Mouse (Mus musculus): ENCODE measurements around the gene Kcne1. TPM values are rescaled to one million over a fixed set of nuclear protein-coding genes. Genes with fewer than 3 reads are reported as not detected.
A peak's percentile ranks its signal among the peaks of the same experiment; 100 is the strongest.

The Kcne1 gene
- polyA plus RNA-seq, 1 experiment from 2014 or later = 0.27 TPM

DNA sequence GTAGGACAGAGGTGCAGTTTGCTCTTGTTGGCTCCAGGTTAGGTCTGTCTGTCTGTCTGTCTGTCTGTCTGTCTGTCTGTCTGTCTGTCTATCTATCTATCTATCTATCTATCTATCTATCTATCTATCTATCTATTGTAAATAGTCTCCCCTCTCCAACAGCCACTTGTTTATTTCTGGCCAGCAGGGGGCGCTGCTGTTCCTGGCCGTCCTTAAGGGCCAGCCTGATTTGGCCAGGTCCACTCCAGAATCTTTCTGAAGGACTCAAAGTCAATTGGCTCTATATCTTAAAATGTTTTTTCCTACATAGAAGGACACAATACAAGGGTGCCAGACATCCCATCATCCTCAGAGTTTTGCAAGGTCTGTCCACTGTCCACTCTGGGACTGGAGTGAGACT, 25.8 kb upstream of the Kcne1 start:
- no peak overlapping the region for H3K27ac ChIP-seq (replicated peaks)
- no peaks in the 10 kb centered on the region for H3K9me3 ChIP-seq
- no peak for ATAC-seq (ENCODE audit: low FRiP score, low read depth)
- H3K4me3 ChIP-seq = no peak overlapping the region
- peaks cover 10% of the 10 kb centered on the region for H3K4me1 ChIP-seq (replicated peaks)
- no peak overlapping the region for H3K9ac ChIP-seq
- H3K27me3 ChIP-seq = no peaks in the 10 kb centered on the region
- H3K4me2 ChIP-seq = no peak overlapping the region
- 3% methylated on average over 2 of the region's 2 CpGs for WGBS
- no peaks in the 10 kb centered on the region for H3K36me3 ChIP-seq

DNA sequence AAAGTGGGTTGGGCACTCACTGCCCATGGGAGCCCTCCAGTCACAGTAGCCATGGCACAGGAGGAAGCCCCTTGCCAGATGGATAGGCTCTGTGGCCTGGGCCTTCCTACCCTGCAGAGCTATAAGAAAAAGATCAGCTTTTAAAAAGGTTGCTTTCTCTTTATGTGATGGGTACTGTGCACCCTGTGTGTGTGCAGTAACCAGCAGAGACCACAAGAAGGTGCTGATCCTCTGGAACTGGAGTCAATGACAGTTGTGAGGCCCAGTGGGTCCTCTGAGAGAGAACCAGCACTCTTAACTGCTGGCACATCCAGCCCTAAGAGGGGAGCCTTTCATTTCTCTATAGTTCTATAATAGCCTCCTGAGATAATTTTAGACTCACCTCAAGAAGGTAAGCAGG, 24.1 kb upstream of the Kcne1 start:
- Histone ChIP-seq H3K27ac (replicated peaks) (no peak overlapping the region), H3K9ac (no peak overlapping the region), H3K27me3 (no peaks in the 10 kb centered on the region), H3K4me3 (no peak overlapping the region), H3K4me1 (replicated peaks) (peaks cover 10% of the 10 kb centered on the region), H3K4me2 (no peak overlapping the region), H3K9me3 (no peaks in the 10 kb centered on the region), H3K36me3 (no peaks in the 10 kb centered on the region)
- ATAC-seq (ENCODE audit: low FRiP score, low read depth) = no peak

DNA sequence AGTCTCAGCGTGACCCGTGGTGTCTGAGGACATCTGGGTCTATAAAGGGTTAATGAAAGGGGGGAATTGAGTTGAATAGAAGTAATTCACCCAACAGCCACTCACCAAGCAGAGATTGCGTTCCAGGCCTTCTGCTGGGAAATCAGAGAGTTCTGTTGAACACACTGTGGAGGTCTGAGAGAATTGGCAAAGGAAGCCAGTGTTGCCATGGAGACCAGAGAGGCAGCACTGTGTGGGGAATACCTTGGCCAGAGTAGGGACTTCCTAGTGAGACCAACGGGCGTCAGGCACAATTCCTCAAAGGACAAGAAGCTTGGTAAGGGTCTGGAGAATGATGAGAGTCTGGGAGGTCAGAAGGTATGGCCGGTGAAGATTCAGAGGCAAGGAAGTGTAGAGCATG, 23.2 kb upstream of the Kcne1 start:
- Histone ChIP-seq H3K27me3 (no peaks in the 10 kb centered on the region), H3K9me3 (no peaks in the 10 kb centered on the region), H3K4me1 (replicated peaks) (peaks cover 10% of the 10 kb centered on the region), H3K4me3 (no peak overlapping the region), H3K27ac (replicated peaks) (no peak overlapping the region), H3K9ac (no peak overlapping the region), H3K36me3 (no peaks in the 10 kb centered on the region), H3K4me2 (no peak overlapping the region)
- peak; percentile 69; the same call in 1 of the 2 replicates for ATAC-seq (ENCODE audit: low FRiP score, low read depth)
- WGBS = 37% methylated on average over 6 of the region's 6 CpGs

DNA sequence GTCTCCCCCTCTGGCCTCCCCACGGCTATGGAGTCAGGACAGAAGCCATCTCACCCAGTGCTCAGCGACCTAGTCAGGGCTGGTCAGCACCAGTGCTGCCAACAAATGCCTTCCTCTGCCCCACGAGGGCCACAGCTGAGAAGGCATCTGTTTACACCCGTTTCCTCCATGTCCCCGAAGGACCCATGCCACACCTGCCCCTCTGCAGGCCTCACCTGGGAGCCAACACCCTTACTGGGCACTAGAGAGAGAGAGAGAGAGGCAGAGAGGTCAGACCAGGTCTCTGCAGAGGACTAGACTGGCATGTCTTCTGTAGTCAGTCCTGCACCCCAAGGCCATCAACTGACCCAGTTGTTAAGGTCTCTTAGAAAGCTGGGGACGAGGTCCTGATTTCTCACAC, 21.8 kb upstream of the Kcne1 start:
- Histone ChIP-seq H3K9ac (no peak overlapping the region), H3K36me3 (no peaks in the 10 kb centered on the region), H3K9me3 (no peaks in the 10 kb centered on the region), H3K4me1 (replicated peaks) (peaks cover 10% of the 10 kb centered on the region), H3K27me3 (no peaks in the 10 kb centered on the region), H3K27ac (replicated peaks) (no peak overlapping the region), H3K4me3 (no peak overlapping the region), H3K4me2 (no peak overlapping the region)
- no peak for ATAC-seq (ENCODE audit: low FRiP score, low read depth)
- 82% methylated on average over 6 of the region's 6 CpGs for WGBS

DNA sequence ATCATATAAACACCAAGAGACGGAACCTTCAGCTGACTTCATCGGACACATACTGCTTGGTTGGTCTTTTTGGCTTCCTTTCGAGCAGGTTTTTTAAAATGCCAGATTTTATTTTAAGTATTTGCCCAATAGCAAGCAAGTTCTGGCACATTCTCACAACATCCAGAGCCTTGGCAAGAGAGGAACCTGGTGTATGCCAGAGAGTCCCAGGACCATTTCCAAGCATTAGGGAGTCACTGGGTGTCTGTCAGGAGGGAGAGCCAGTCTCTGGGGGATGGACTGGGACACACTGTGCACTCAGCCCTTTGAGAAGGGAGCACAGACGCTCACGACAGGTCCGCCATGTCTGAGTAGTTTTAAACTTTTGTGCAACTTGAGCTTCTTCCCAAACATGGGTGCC, 17.7 kb upstream of the Kcne1 start:
- Histone ChIP-seq H3K9ac (no peak overlapping the region), H3K4me3 (no peak overlapping the region), H3K9me3 (no peaks in the 10 kb centered on the region), H3K4me1 (replicated peaks) (peaks cover 12% of the 10 kb centered on the region), H3K27me3 (no peaks in the 10 kb centered on the region), H3K4me2 (no peak overlapping the region), H3K36me3 (no peaks in the 10 kb centered on the region), H3K27ac (replicated peaks) (no peak overlapping the region)
- WGBS = 97% methylated on average over 6 of the region's 6 CpGs
- no peak for ATAC-seq (ENCODE audit: low FRiP score, low read depth)

DNA sequence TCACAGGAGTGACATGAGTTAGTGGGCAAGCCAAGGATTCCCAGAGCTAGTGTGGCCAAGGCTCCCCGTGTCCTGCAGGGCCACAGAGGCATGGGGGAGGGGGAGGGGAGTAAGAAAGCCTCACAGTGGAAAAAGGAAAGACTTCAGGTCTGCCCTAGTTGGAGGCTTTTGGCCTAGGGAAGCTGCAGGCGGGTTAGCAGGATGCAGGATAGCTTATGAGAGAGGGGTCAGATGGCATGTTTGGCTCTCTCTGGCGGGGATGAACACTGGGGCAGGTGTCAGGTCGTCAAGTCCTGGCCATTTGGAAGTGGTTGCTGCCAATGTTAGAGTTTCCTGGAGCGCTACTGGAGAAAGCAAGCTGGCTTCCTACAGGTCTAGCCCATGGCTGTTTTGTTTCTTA, 12.4 kb upstream of the Kcne1 start:
- H3K27ac ChIP-seq (replicated peaks) = no peak overlapping the region
- H3K9me3 ChIP-seq = no peaks in the 10 kb centered on the region
- peaks cover 12% of the 10 kb centered on the region; the same call in 1 of the 2 replicates for H3K4me1 ChIP-seq (replicated peaks)
- 54% methylated on average over 5 of the region's 5 CpGs for WGBS
- no peak overlapping the region for H3K4me3 ChIP-seq
- no peak overlapping the region for H3K4me2 ChIP-seq
- H3K27me3 ChIP-seq = no peaks in the 10 kb centered on the region
- H3K36me3 ChIP-seq = no peaks in the 10 kb centered on the region
- no peak overlapping the region for H3K9ac ChIP-seq
- no peak for ATAC-seq (ENCODE audit: low FRiP score, low read depth)

DNA sequence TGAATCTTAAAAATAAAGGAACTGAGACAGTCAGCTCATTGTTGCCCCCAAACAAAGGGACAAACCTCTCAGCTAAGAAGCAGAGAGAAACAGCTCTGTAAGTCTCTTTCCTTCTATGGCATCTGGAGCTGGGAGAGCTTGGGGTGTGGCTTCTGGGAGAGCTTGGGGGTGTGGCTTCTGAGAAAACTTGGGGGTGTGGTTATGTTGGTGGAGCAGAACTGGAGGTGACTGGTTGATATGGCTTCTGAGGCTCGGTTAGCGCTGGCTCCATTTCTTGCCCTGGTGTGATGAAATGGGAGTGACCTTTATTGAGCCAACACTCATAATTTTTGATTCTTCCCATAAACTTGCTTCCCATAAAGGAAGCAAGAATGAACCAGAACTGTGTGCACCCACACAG, 10.0 kb upstream of the Kcne1 start:
- Histone ChIP-seq H3K27ac (replicated peaks) (no peak overlapping the region), H3K36me3 (no peaks in the 10 kb centered on the region), H3K4me1 (replicated peaks) (peaks cover 12% of the 10 kb centered on the region; the same call in 1 of the 2 replicates), H3K4me3 (no peak overlapping the region), H3K27me3 (no peaks in the 10 kb centered on the region), H3K9me3 (no peaks in the 10 kb centered on the region), H3K4me2 (no peak overlapping the region), H3K9ac (no peak overlapping the region)
- no peak for ATAC-seq (ENCODE audit: low FRiP score, low read depth)
- 49% methylated on average over 2 of the region's 2 CpGs for WGBS

DNA sequence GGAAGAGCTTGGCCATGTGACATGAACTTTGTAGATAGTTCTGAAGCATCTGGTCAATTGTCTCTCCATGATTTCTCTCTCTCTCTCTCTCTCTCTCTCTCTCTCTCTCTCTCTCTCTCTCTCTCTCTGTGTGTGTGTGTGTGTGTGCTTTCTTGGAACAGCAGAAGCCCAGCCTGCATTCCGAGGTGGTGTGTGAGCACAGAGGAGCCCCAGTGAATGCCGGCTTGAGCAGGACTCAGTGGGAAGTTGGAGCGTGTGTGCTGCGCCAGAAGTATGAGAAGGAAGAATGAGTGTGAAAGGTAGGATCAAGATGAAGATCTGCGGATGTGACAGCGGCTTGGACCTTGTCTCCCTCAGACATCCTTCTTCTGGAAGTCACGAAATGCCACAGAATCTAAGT, 6.2 kb upstream of the Kcne1 start:
- no peaks in the 10 kb centered on the region for H3K4me1 ChIP-seq (replicated peaks)
- H3K4me3 ChIP-seq = no peak overlapping the region
- H3K27ac ChIP-seq (replicated peaks) = no peak overlapping the region
- no peaks in the 10 kb centered on the region for H3K27me3 ChIP-seq
- 55% methylated on average over 7 of the region's 7 CpGs for WGBS
- no peaks in the 10 kb centered on the region for H3K36me3 ChIP-seq
- H3K9me3 ChIP-seq = no peaks in the 10 kb centered on the region
- H3K4me2 ChIP-seq = no peak overlapping the region
- no peak overlapping the region for H3K9ac ChIP-seq
- no peak for ATAC-seq (ENCODE audit: low FRiP score, low read depth)

DNA sequence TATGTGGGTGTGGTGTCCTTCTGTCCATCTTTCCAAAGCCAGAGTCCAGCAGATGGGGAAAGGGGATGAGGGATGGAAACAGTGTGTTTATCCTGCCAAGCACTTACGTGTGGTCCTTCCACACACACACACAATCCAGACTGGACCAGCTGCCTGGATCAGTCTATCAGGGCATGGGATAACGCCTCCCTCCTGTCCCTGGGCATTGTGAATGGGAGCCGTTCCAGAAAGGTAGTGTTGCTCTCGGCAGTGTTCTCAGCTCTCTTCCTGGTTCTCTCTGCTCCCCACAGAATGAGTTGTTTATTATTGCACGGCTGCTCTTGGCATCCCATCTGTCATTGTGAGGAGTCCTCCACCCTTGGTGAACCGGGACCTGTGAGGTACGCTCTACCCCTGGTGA, 1.4 kb upstream of the Kcne1 start:
- no peak overlapping the region for H3K27ac ChIP-seq (replicated peaks)
- H3K4me1 ChIP-seq (replicated peaks) = peaks cover 12% of the 10 kb centered on the region; the same call in 1 of the 2 replicates
- H3K9ac ChIP-seq = no peak overlapping the region
- H3K4me2 ChIP-seq = no peak overlapping the region
- no peak for ATAC-seq (ENCODE audit: low FRiP score, low read depth)
- H3K4me3 ChIP-seq = no peak overlapping the region
- no peaks in the 10 kb centered on the region for H3K9me3 ChIP-seq
- WGBS = 66% methylated on average over 7 of the region's 7 CpGs
- H3K36me3 ChIP-seq = no peaks in the 10 kb centered on the region
- H3K27me3 ChIP-seq = 0 out of 2 replicates have a peak, but pooled peaks cover 2% of the 10 kb centered on the region

DNA sequence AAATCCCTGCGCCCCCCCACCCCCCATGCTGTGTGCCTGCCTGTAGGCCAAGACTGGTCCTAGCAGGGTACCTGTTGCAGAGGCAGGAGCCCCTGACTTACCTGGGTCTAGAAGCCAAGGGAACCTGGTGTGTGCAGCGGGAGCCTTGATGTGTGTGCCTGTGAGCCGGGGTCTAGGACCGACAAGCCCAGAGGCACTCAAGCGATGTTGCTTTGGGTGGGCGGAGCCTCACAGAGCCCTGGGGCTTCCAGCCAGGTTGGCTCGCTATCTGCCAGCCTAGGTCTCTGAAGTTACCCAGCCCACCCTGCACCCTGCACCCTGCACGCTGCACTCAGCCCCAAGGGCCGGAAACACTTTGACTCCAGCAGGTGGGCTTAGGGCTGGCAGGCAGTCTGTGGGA, 534 bp downstream of the Kcne1 start:
- Histone ChIP-seq H3K9me3 (no peaks in the 10 kb centered on the region), H3K27ac (replicated peaks) (no peak overlapping the region), H3K4me1 (replicated peaks) (peaks cover 12% of the 10 kb centered on the region; the same call in 1 of the 2 replicates), H3K27me3 (0 out of 2 replicates have a peak, but pooled peaks cover 2% of the 10 kb centered on the region), H3K4me3 (no peak overlapping the region), H3K36me3 (no peaks in the 10 kb centered on the region), H3K9ac (no peak overlapping the region), H3K4me2 (no peak overlapping the region)
- 28% methylated on average over 9 of the region's 9 CpGs for WGBS
- peak; percentile 27; the same call in 1 of the 2 replicates for ATAC-seq (ENCODE audit: low FRiP score, low read depth)

DNA sequence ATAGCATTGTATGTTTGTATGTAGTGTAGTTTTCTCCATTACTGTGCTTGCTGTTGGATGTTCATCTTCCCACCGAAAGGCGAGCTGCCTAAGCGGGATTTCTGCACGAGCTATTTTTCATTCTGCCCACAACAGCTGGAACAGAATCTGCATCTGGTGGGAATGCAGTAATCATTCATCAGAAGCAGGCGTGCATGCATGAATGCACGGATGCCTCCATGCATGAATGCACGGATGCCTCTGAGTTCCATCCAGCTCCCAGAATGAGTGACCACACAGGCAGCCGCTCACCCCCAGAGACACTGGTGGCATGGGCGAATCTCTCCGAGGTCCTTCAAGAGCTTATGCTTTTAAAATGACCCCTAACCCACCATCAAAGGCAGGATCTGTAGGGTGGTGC, 1.7 kb downstream of the Kcne1 start:
- H3K4me2 ChIP-seq = no peak overlapping the region
- 0 out of 2 replicates have a peak, but pooled peaks cover 2% of the 10 kb centered on the region for H3K27me3 ChIP-seq
- no peaks in the 10 kb centered on the region for H3K36me3 ChIP-seq
- H3K4me1 ChIP-seq (replicated peaks) = peaks cover 12% of the 10 kb centered on the region; the same call in 1 of the 2 replicates
- no peak overlapping the region for H3K9ac ChIP-seq
- no peak overlapping the region for H3K4me3 ChIP-seq
- H3K27ac ChIP-seq (replicated peaks) = no peak overlapping the region
- no peak for ATAC-seq (ENCODE audit: low FRiP score, low read depth)
- WGBS = 12% methylated on average over 10 of the region's 10 CpGs
- H3K9me3 ChIP-seq = no peaks in the 10 kb centered on the region

DNA sequence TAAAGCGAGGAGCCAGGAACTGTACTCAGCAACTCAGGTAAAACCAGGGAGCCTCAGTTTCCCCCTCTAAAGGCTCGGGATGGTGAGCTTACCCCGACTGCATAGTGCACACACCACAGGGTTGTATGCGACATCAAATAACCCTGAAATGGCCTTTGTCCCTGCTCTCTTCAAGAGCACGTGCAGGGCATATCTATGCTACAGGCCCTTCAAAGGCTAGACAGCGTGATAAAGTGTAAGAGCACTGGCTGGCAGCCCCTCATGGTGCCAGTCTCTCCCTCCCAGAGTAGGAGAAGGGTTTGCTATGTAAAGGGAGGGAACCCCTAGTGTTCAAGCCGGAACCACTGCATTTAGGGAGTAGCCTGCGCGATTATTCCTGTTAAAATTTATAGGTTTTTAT, 2.2 kb downstream of the Kcne1 start:
- WGBS = 50% methylated on average over 9 of the region's 9 CpGs

DNA sequence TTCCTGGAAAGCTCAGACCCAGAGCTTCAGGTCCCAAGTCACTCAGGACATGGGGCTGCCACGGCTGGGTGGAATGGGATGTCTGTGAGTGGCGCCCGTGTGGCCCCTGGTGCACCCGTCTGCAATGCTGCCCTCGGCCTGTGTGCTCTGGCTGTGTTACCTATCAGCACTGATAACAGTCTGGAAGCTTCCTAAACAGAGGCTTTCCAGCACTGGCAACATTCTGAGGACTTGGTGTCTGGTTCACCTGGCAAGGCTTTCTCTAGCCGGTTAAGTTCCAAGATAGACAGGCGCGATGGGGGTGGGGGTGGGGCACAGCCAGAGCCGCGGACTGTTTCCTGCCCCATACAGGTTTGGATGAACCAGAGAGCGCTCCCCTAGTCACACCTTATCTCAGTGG, 3.3 kb downstream of the Kcne1 start:
- Histone ChIP-seq H3K36me3 (no peaks in the 10 kb centered on the region), H3K4me2 (no peak overlapping the region), H3K9ac (no peak overlapping the region), H3K4me3 (no peak overlapping the region), H3K9me3 (no peaks in the 10 kb centered on the region), H3K27ac (replicated peaks) (no peak overlapping the region), H3K4me1 (replicated peaks) (peaks cover 12% of the 10 kb centered on the region; the same call in 1 of the 2 replicates), H3K27me3 (0 out of 2 replicates have a peak, but pooled peaks cover 2% of the 10 kb centered on the region)
- 84% methylated on average over 11 of the region's 11 CpGs for WGBS
- ATAC-seq (ENCODE audit: low FRiP score, low read depth) = no peak

More for the DNA sequence above, 2.2 kb downstream of the Kcne1 start:
- H3K9me3 ChIP-seq = no peaks in the 10 kb centered on the region
- no peak overlapping the region for H3K27ac ChIP-seq (replicated peaks)
- 0 out of 2 replicates have a peak, but pooled peaks cover 2% of the 10 kb centered on the region for H3K27me3 ChIP-seq
- H3K4me1 ChIP-seq (replicated peaks) = peaks cover 12% of the 10 kb centered on the region; the same call in 1 of the 2 replicates
- no peaks in the 10 kb centered on the region for H3K36me3 ChIP-seq
- no peak overlapping the region for H3K4me2 ChIP-seq
- ATAC-seq (ENCODE audit: low FRiP score, low read depth) = no peak
- H3K9ac ChIP-seq = no peak overlapping the region
- H3K4me3 ChIP-seq = no peak overlapping the region
